Mouse (Mus musculus): ENCODE measurements around the gene Sgcd. TPM values are rescaled to one million over a fixed set of nuclear protein-coding genes. Genes with fewer than 3 reads are reported as not detected.

Sgcd gene
- polyA plus RNA-seq, 1 experiment from 2014 or later: 0.09 TPM

DNA sequence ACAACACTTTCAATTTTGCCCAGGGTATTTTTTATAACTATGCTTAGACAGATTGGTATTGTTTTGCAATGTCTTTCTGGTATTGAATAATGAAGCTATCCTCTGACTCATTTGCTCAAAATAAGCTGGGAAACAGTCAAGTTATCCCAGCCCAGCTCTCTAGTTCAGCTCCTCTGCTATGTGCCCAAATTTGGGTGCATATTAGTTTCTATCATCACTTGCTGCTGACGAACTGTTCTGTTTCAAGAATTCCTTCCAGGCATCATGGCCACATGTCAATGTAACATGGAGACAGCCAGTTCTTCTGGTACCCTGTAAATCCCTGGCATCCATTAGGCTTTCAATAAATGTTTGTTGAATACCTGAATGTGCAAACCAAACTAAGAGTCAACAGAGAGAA is 849.5 kb downstream of the Sgcd start:
- no peak for DNase-seq
- no peaks in the 10 kb centered on the region for H3K4me1 ChIP-seq (ENCODE audit: insufficient read depth)
- H3K27ac ChIP-seq (ENCODE audit: low read depth): no peak overlapping the region
- no peak overlapping the region for H3K9ac ChIP-seq (replicated peaks)
- H3K9me3 ChIP-seq (ENCODE audit: low read length): no peaks in the 10 kb centered on the region
- no peak for ATAC-seq
- no peaks in the 10 kb centered on the region for H3K27me3 ChIP-seq (ENCODE audit: insufficient read depth, low read length)
- H3K4me3 ChIP-seq (ENCODE audit: low read depth, low read length): no peak overlapping the region
- WGBS (ENCODE audit: insufficient replicate concordance): 62% methylated on average over 1 of the region's 1 CpGs
- TF ChIP-seq CTCF (IDR thresholded peaks at IDR 0.05; ENCODE audit: low read depth): no peak
- no peak for TF ChIP-seq EP300 (IDR thresholded peaks at IDR 0.05; ENCODE audit: low read depth)
- no peak overlapping the region for H3K4me2 ChIP-seq (ENCODE audit: low read depth, low read length)
- H3K36me3 ChIP-seq (replicated peaks; ENCODE audit: insufficient read depth, low read length): no peaks in the 10 kb centered on the region

DNA sequence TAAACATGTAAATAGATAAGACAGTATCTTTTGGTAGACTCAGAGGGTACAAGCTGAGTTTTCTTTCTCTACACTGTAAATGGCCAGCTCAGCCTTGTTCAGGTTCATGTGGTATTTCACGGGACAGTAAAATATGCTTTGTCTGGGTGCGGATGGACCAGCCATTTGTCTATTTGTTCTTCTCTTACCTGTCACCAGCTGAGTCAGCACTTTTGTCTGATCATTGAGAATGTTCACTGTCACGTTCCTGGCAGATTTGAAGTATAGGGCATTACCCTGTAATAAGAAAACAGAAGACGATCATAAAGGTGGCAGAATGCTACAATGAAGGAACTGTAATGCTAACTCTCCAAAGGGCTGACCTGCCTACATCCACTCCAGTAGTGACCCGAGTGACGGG is 856.4 kb downstream of the Sgcd start:
- ATAC-seq: no peak
- Histone ChIP-seq H3K4me1 (ENCODE audit: insufficient read depth) (no peaks in the 10 kb centered on the region), H3K36me3 (replicated peaks; ENCODE audit: insufficient read depth, low read length) (no peaks in the 10 kb centered on the region), H3K9ac (replicated peaks) (no peak overlapping the region), H3K4me3 (ENCODE audit: low read depth, low read length) (no peak overlapping the region), H3K9me3 (ENCODE audit: low read length) (no peaks in the 10 kb centered on the region), H3K27me3 (ENCODE audit: insufficient read depth, low read length) (no peaks in the 10 kb centered on the region), H3K4me2 (ENCODE audit: low read depth, low read length) (no peak overlapping the region), H3K27ac (ENCODE audit: low read depth) (no peak overlapping the region)
- WGBS (ENCODE audit: insufficient replicate concordance): 85% methylated on average over 6 of the region's 6 CpGs
- TF ChIP-seq EP300 (IDR thresholded peaks at IDR 0.05; ENCODE audit: low read depth) (no peak), CTCF (IDR thresholded peaks at IDR 0.05; ENCODE audit: low read depth) (no peak)
- DNase-seq: no peak

DNA sequence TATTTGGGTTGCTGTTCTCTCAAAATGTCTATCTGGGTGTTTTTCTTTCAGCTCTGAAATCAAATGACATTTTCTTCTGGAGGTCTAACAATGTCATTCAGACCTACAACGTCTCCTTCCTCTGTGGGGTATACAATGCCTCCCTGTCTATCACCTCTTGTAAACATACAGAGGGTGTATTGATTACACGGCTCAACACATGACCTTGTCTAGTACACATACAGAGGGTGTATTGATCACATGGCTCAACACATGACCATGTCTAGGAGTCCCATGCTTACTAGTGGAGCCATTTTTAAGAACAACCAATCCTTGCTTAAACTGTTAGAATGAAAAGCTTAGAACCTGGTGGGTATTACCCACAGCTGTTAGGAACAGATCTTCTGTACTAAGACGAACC is 858.3 kb downstream of the Sgcd start:
- ATAC-seq: peak; percentile 87
- Histone ChIP-seq H3K27me3 (ENCODE audit: insufficient read depth, low read length) (no peaks in the 10 kb centered on the region), H3K9me3 (ENCODE audit: low read length) (no peaks in the 10 kb centered on the region), H3K4me1 (ENCODE audit: insufficient read depth) (no peaks in the 10 kb centered on the region), H3K4me2 (ENCODE audit: low read depth, low read length) (no peak overlapping the region), H3K9ac (replicated peaks) (no peak overlapping the region), H3K27ac (ENCODE audit: low read depth) (no peak overlapping the region), H3K36me3 (replicated peaks; ENCODE audit: insufficient read depth, low read length) (no peaks in the 10 kb centered on the region), H3K4me3 (ENCODE audit: low read depth, low read length) (no peak overlapping the region)
- 61% methylated on average over 3 of the region's 3 CpGs for WGBS (ENCODE audit: insufficient replicate concordance)
- no peak for TF ChIP-seq EP300 (IDR thresholded peaks at IDR 0.05; ENCODE audit: low read depth)
- no peak for TF ChIP-seq CTCF (IDR thresholded peaks at IDR 0.05; ENCODE audit: low read depth)
- DNase-seq: no peak

DNA sequence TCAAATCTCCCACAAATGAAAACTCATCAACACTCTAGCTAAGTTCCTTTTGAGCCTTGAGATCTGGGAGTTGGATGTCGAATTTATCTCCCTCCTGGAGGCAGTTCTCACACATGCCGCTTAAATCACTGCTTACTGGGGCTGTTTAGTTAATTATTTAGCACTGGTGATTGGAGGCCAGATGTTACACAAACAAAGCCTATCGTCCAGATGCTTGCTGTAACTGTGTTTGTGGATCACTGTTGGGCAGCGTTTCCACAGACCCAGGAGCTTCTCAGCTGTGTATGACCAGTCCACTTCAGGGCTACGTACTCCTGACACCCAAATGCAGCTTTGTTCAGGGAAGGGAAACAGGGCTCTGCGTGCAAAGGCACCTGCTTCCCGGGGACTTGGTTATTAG is 858.8 kb downstream of the Sgcd start:
- no peak for TF ChIP-seq EP300 (IDR thresholded peaks at IDR 0.05; ENCODE audit: low read depth)
- no peak for TF ChIP-seq CTCF (IDR thresholded peaks at IDR 0.05; ENCODE audit: low read depth)
- Histone ChIP-seq H3K4me2 (ENCODE audit: low read depth, low read length) (no peak overlapping the region), H3K4me1 (ENCODE audit: insufficient read depth) (no peaks in the 10 kb centered on the region), H3K4me3 (ENCODE audit: low read depth, low read length) (no peak overlapping the region), H3K27ac (ENCODE audit: low read depth) (no peak overlapping the region), H3K27me3 (ENCODE audit: insufficient read depth, low read length) (no peaks in the 10 kb centered on the region), H3K36me3 (replicated peaks; ENCODE audit: insufficient read depth, low read length) (no peaks in the 10 kb centered on the region), H3K9ac (replicated peaks) (no peak overlapping the region), H3K9me3 (ENCODE audit: low read length) (no peaks in the 10 kb centered on the region)
- WGBS (ENCODE audit: insufficient replicate concordance): 39% methylated on average over 7 of the region's 7 CpGs
- peak; percentile 83 for ATAC-seq
- peak; percentile 12 for DNase-seq

DNA sequence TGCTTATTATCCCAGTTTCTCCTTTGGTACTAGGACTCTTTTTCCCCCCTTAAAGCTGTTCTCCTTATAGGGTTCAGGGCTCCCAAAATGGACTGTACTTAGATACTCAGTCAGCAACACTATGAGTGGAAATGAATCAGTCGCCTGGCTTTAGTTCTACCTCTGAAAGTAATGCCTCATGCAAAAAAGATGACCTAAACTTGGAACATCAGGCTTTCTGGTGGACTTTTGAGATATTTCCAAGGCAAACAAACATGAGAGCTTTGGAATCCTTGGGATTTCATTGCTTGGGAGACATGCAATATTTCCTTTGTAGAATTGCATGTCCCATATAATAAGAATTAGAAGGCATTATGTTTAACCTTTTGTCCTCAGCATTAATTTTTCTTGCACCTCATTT is 859.6 kb downstream of the Sgcd start:
- H3K4me1 ChIP-seq (ENCODE audit: insufficient read depth): no peaks in the 10 kb centered on the region
- no peak for DNase-seq
- H3K27me3 ChIP-seq (ENCODE audit: insufficient read depth, low read length): no peaks in the 10 kb centered on the region
- WGBS (ENCODE audit: insufficient replicate concordance): 73% methylated on average over 1 of the region's 1 CpGs
- no peaks in the 10 kb centered on the region for H3K9me3 ChIP-seq (ENCODE audit: low read length)
- TF ChIP-seq CTCF (IDR thresholded peaks at IDR 0.05; ENCODE audit: low read depth) (no peak), EP300 (IDR thresholded peaks at IDR 0.05; ENCODE audit: low read depth) (no peak)
- H3K4me3 ChIP-seq (ENCODE audit: low read depth, low read length): no peak overlapping the region
- no peak overlapping the region for H3K4me2 ChIP-seq (ENCODE audit: low read depth, low read length)
- H3K36me3 ChIP-seq (replicated peaks; ENCODE audit: insufficient read depth, low read length): no peaks in the 10 kb centered on the region
- ATAC-seq: no peak
- no peak overlapping the region for H3K27ac ChIP-seq (ENCODE audit: low read depth)
- no peak overlapping the region for H3K9ac ChIP-seq (replicated peaks)

DNA sequence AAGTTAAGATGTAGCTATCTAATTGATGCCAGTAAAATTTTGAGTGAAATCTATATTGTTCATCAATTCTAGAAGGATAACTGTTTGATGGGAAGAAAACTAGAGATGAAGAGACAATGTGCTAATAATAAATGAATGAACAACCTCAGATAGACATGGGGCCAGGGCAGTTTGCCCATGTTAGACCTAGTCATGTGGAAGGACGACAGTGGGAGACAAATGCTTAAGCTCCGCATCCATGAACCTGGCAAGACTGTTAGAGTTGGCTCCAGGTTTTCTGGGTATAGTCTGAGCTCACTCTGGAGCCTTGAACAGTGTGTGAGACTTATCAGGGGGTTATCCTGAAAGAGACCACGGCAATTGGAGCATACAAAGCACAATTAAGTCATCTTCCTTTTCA is 860.4 kb downstream of the Sgcd start:
- TF ChIP-seq CTCF (IDR thresholded peaks at IDR 0.05; ENCODE audit: low read depth) (no peak), EP300 (IDR thresholded peaks at IDR 0.05; ENCODE audit: low read depth) (no peak)
- no peaks in the 10 kb centered on the region for H3K27me3 ChIP-seq (ENCODE audit: insufficient read depth, low read length)
- no peak overlapping the region for H3K27ac ChIP-seq (ENCODE audit: low read depth)
- WGBS (ENCODE audit: insufficient replicate concordance): 64% methylated on average over 3 of the region's 3 CpGs
- DNase-seq: no peak
- no peaks in the 10 kb centered on the region for H3K36me3 ChIP-seq (replicated peaks; ENCODE audit: insufficient read depth, low read length)
- no peaks in the 10 kb centered on the region for H3K4me1 ChIP-seq (ENCODE audit: insufficient read depth)
- ATAC-seq: no peak
- no peak overlapping the region for H3K4me3 ChIP-seq (ENCODE audit: low read depth, low read length)
- H3K9ac ChIP-seq (replicated peaks): no peak overlapping the region
- H3K4me2 ChIP-seq (ENCODE audit: low read depth, low read length): no peak overlapping the region
- H3K9me3 ChIP-seq (ENCODE audit: low read length): no peaks in the 10 kb centered on the region

DNA sequence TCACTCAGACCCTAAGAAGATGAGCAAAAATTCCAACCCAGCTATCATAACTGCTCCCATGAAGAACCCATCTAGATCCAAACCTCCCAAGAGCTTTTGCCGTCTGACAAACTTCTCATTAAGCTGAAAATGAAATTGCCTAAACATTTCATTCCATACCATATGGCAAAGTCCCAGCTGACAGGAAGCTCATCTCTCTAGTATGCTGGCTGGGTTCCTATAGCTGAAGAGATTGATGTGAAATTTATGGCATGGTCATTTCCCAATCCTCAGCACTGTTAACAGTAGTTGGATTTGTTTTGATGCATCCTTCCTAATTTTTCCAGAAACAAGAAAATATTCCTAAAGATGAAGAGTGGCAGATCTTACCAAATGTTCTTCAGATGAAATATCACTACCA is 867.9 kb downstream of the Sgcd start:
- H3K4me1 ChIP-seq (ENCODE audit: insufficient read depth): no peaks in the 10 kb centered on the region
- TF ChIP-seq EP300 (IDR thresholded peaks at IDR 0.05; ENCODE audit: low read depth): no peak
- no peak for TF ChIP-seq CTCF (IDR thresholded peaks at IDR 0.05; ENCODE audit: low read depth)
- no peak overlapping the region for H3K4me2 ChIP-seq (ENCODE audit: low read depth, low read length)
- H3K9me3 ChIP-seq (ENCODE audit: low read length): no peaks in the 10 kb centered on the region
- H3K27ac ChIP-seq (ENCODE audit: low read depth): no peak overlapping the region
- no peaks in the 10 kb centered on the region for H3K36me3 ChIP-seq (replicated peaks; ENCODE audit: insufficient read depth, low read length)
- WGBS (ENCODE audit: insufficient replicate concordance): 84% methylated on average over 1 of the region's 1 CpGs
- H3K27me3 ChIP-seq (ENCODE audit: insufficient read depth, low read length): no peaks in the 10 kb centered on the region
- ATAC-seq: no peak
- H3K4me3 ChIP-seq (ENCODE audit: low read depth, low read length): no peak overlapping the region
- DNase-seq: no peak
- H3K9ac ChIP-seq (replicated peaks): no peak overlapping the region
